Mouse (Mus musculus) brain, embryonic 14.5 days (tissue): Measurements from ENCODE around the gene Rftn1.

Source experiments
- CTCF ChIP-seq: fragments of 200-500 bp; IDR thresholded peaks from 2 replicates; pipeline ENCODE4 v1.5.1; 2012; ENCODE audit warnings: inconsistent platforms, mild to moderate bottlenecking, moderate library complexity, borderline replicate concordance; ENCODE audit not compliant: insufficient read depth, insufficient read length; ENCODE audit errors: extremely low read depth
- POLR2A ChIP-seq: fragments of 200-500 bp; IDR thresholded peaks from 2 replicates; pipeline ENCODE4 v1.6.1; 2012; ENCODE audit warnings: mild to moderate bottlenecking, inconsistent platforms, borderline replicate concordance; ENCODE audit not compliant: poor library complexity, insufficient read depth, insufficient read length, severe bottlenecking; ENCODE audit errors: extremely low read depth

DNA sequence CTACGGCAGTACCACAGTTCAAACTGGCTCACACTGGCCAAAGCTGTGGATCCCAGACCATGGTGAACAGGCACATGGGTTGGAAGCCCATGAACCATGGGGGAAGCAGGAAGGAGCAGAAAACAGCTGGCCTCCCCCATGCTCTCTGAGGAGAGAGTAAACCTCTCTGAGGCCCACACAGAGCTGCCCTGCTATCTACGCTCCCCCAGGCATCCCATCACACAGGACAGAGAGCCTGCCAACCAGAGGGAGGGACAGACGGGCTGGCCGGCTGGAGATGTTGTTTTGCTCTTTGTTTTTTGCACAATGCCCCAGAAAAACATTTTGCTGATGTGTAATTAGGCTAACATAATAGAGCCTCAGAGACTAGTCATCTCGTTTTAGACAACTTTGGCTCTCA is 171.4 kb downstream of the Rftn1 start:
- no peak for TF ChIP-seq CTCF
- TF ChIP-seq POLR2A, result no peak
